Mouse (Mus musculus): Measurements from ENCODE around the gene Zbtb20. TPM values are rescaled to one million over a fixed set of nuclear protein-coding genes. Genes with fewer than 3 reads are reported as not detected.

The Zbtb20 gene
- polyA plus RNA-seq, 1 experiment: 14.7 TPM

- Histone ChIP-seq H3K4me3 (ENCODE audit: insufficient read depth, low read length) (no peak overlapping the region), H3K27ac (ENCODE audit: insufficient read depth, low read depth, low read length) (no peak overlapping the region), H3K4me1 (ENCODE audit: control insufficient read depth, insufficient read depth, low read length) (peaks cover 19% of the 10 kb centered on the region)
- TF ChIP-seq CTCF (IDR thresholded peaks at IDR 0.05; ENCODE audit: low read depth, low read length) (no peak), POLR2A (IDR thresholded peaks at IDR 0.05; ENCODE audit: borderline replicate concordance, low read depth, low read length) (no peak)
Measured at GRCm38 (mm10) chr16:43360838-43361480, 485.3 kb downstream of the Zbtb20 start.

DNA sequence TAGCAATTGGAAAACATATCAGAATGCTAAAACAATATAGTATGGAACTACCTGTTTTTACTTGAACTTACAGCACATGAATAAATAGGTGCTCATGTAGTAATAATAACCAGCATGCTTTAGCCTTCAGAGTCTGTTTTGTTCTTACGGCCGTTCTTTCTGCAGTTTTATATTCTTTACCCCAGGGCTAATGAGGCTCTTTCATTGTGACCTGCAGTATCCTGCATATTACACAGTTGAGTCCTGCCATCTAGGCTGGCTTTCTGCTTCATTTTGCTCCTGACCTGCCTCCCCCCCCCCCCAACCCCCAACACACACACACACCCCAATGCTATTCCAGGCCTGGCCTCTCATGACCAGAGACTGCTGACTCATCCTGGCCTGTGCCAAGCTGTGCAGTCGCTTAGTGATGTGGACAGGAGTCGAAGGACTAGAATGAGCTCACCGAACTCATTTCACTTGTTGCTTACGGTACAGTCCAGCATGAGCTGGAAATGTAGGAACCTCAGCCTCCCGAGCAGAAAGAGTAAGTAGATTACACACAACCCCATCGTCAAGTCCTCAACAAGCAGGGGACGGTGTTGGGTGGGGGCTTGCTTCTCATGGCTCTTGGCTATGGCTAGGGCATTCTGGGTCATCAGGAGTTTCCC is 487.1 kb downstream of the Zbtb20 start:
- TF ChIP-seq POLR2A (IDR thresholded peaks at IDR 0.05; ENCODE audit: borderline replicate concordance, low read depth, low read length): no peak
- no peak for TF ChIP-seq CTCF (IDR thresholded peaks at IDR 0.05; ENCODE audit: low read depth, low read length)
- H3K4me1 ChIP-seq (ENCODE audit: control insufficient read depth, insufficient read depth, low read length): peaks cover 19% of the 10 kb centered on the region
- peak overlapping the region; percentile 97 for H3K27ac ChIP-seq (ENCODE audit: insufficient read depth, low read depth, low read length)
- peak overlapping the region; percentile 61 for H3K4me3 ChIP-seq (ENCODE audit: insufficient read depth, low read length)

- Histone ChIP-seq H3K4me3 (ENCODE audit: insufficient read depth, low read length) (peak overlapping the region; percentile 61), H3K4me1 (ENCODE audit: control insufficient read depth, insufficient read depth, low read length) (peaks cover 19% of the 10 kb centered on the region), H3K27ac (ENCODE audit: insufficient read depth, low read depth, low read length) (peak overlapping the region; percentile 97)
- TF ChIP-seq POLR2A (IDR thresholded peaks at IDR 0.05; ENCODE audit: borderline replicate concordance, low read depth, low read length) (no peak), CTCF (IDR thresholded peaks at IDR 0.05; ENCODE audit: low read depth, low read length) (no peak)
Measured at GRCm38 (mm10) chr16:43363316-43363715, 487.6 kb downstream of the Zbtb20 start.

DNA sequence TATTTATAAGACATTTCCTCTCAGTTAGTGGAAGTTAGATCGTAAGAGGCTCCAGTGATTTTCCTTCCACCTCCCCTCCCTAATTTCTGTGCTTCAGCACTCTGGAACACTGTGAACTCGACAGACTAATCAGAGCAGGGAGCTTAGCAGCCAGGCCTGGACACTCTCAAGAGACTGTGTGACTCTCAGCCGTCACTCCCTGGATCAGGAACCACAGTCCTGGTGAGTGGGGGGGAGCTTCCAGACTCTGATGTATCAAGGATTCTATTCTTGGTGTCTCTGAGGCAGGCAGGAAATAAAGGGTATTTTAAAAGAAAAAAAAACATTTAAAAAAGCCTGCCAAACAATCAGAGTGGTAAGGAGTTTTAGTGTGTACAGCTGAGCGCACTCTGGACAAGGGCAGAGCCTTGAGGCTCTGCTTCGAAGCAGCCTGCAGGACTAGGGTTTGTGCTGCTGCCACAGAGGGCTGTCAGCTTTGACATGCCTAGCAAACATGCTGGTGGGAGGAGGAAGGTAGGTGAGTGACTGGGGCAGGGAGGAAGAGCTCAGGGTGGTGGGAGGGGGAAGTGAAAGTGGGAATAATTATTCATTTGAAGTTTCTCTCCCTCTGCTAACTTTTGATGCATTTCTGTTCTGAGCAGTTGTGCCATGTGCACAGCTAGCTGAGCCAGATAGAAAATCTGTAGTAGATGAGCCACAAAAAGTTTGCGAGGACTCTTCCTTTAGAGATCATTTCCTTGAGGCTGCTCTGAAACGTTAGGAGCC is 488.3 kb downstream of the Zbtb20 start:
- H3K4me3 ChIP-seq (ENCODE audit: insufficient read depth, low read length): peak overlapping the region; percentile 61
- peaks cover 19% of the 10 kb centered on the region for H3K4me1 ChIP-seq (ENCODE audit: control insufficient read depth, insufficient read depth, low read length)
- peak overlapping the region; percentile 97 for H3K27ac ChIP-seq (ENCODE audit: insufficient read depth, low read depth, low read length)
- TF ChIP-seq POLR2A (IDR thresholded peaks at IDR 0.05; ENCODE audit: borderline replicate concordance, low read depth, low read length): no peak
- TF ChIP-seq CTCF (IDR thresholded peaks at IDR 0.05; ENCODE audit: low read depth, low read length): no peak

GRCm38 (mm10) chr16:43364516-43364910 is 488.8 kb downstream of the Zbtb20 start:
- Histone ChIP-seq H3K4me1 (ENCODE audit: control insufficient read depth, insufficient read depth, low read length) (peaks cover 19% of the 10 kb centered on the region), H3K4me3 (ENCODE audit: insufficient read depth, low read length) (peak overlapping the region; percentile 18; the same call in 1 of the 2 replicates), H3K27ac (ENCODE audit: insufficient read depth, low read depth, low read length) (peak overlapping the region; percentile 42)
- TF ChIP-seq POLR2A (IDR thresholded peaks at IDR 0.05; ENCODE audit: borderline replicate concordance, low read depth, low read length) (no peak), CTCF (IDR thresholded peaks at IDR 0.05; ENCODE audit: low read depth, low read length) (no peak)

GRCm38 (mm10) chr16:43365277-43365676 is 489.6 kb downstream of the Zbtb20 start:
- TF ChIP-seq POLR2A (IDR thresholded peaks at IDR 0.05; ENCODE audit: borderline replicate concordance, low read depth, low read length): no peak
- no peak for TF ChIP-seq CTCF (IDR thresholded peaks at IDR 0.05; ENCODE audit: low read depth, low read length)
- Histone ChIP-seq H3K27ac (ENCODE audit: insufficient read depth, low read depth, low read length) (no peak overlapping the region), H3K4me3 (ENCODE audit: insufficient read depth, low read length) (no peak overlapping the region), H3K4me1 (ENCODE audit: control insufficient read depth, insufficient read depth, low read length) (peaks cover 15% of the 10 kb centered on the region)

GRCm38 (mm10) chr16:43370496-43371020 is 494.9 kb downstream of the Zbtb20 start:
- Histone ChIP-seq H3K4me3 (ENCODE audit: insufficient read depth, low read length) (no peak overlapping the region), H3K4me1 (ENCODE audit: control insufficient read depth, insufficient read depth, low read length) (peaks cover 2% of the 10 kb centered on the region; the same call in 1 of the 2 replicates), H3K27ac (ENCODE audit: insufficient read depth, low read depth, low read length) (no peak overlapping the region)
- TF ChIP-seq POLR2A (IDR thresholded peaks at IDR 0.05; ENCODE audit: borderline replicate concordance, low read depth, low read length) (no peak), CTCF (IDR thresholded peaks at IDR 0.05; ENCODE audit: low read depth, low read length) (no peak)

DNA sequence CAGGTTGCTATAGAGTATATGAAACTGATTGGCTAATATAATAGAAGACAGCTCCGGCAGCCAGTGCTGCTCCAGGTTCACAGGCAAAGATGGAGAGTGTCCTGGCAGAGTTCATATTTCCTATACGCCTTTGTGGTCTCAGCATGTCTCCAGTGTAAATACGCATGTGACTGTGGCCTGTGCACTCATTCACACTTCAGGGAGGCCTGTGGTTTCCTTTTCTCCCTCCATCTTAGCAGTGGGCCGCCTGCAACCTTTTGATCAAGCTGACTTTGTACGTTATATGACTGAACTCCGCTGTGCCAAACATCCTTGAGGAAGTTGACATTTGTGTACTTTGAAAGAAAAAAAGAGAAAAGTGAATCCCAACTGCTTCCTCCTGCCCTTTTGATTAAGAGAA is 501.1 kb downstream of the Zbtb20 start:
- TF ChIP-seq CTCF (IDR thresholded peaks at IDR 0.05; ENCODE audit: low read depth, low read length): no peak
- no peak for TF ChIP-seq POLR2A (IDR thresholded peaks at IDR 0.05; ENCODE audit: borderline replicate concordance, low read depth, low read length)
- peaks cover 17% of the 10 kb centered on the region for H3K4me1 ChIP-seq (ENCODE audit: control insufficient read depth, insufficient read depth, low read length)
- no peak overlapping the region for H3K4me3 ChIP-seq (ENCODE audit: insufficient read depth, low read length)
- H3K27ac ChIP-seq (ENCODE audit: insufficient read depth, low read depth, low read length): no peak overlapping the region

GRCm38 (mm10) chr16:43379351-43380325 is 504.0 kb downstream of the Zbtb20 start:
- Histone ChIP-seq H3K4me3 (ENCODE audit: insufficient read depth, low read length) (no peak overlapping the region), H3K4me1 (ENCODE audit: control insufficient read depth, insufficient read depth, low read length) (peaks cover 19% of the 10 kb centered on the region), H3K27ac (ENCODE audit: insufficient read depth, low read depth, low read length) (no peak overlapping the region)
- TF ChIP-seq POLR2A (IDR thresholded peaks at IDR 0.05; ENCODE audit: borderline replicate concordance, low read depth, low read length) (no peak), CTCF (IDR thresholded peaks at IDR 0.05; ENCODE audit: low read depth, low read length) (no peak)

Data from bone marrow macrophage, adult 2 months (primary cell).